Mouse (Mus musculus): ENCODE results near the gene Wdr31. TPM values are rescaled to one million over a fixed set of nuclear protein-coding genes. Genes with fewer than 3 reads are reported as not detected.

The Wdr31 gene
- polyA plus RNA-seq, 1 experiment from 2014 or later: 7.3 TPM

DNA sequence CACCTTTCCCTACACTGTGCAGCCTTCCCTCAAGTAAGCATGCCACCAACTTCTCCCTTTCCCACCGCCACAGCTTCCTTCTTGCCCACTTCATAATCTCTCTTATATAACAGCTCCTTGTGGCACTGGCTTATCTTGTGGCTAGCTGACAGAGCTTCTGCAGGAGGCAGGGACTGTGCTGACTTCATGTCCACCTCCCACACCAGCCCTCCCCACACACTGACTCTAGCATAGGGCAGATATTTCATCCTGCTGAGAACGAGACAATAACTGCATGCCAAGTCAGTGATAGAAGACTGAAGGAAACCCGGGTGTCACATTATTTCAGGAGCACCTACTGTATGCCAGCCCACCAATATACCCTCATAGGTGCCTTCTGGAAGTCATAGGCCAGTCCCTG is 44.8 kb upstream of the Wdr31 start:
- ATAC-seq: no peak

GRCm38 (mm10) chr4:62514995-62515394 is 44.3 kb upstream of the Wdr31 start:
- WGBS: 82% methylated on average over 7 of the region's 7 CpGs
- H3K4me2 ChIP-seq (ENCODE audit: low read depth, low read length): no peak overlapping the region; the same call in none of the 2 replicates
- peak overlapping the region; percentile 64 for H3K27ac ChIP-seq (ENCODE audit: low read length)

More for the DNA sequence above, 44.8 kb upstream of the Wdr31 start:
- Histone ChIP-seq H3K4me1 (ENCODE audit: control insufficient read depth, insufficient read depth, low read length) (peaks cover 32% of the 10 kb centered on the region), H3K4me3 (ENCODE audit: low read length) (peak overlapping the region; percentile 25; the same call in 1 of the 2 replicates), H3K9ac (ENCODE audit: low read depth, low read length) (peak overlapping the region; percentile 57; the same call in 1 of the 2 replicates), H3K27ac (ENCODE audit: low read length) (peak overlapping the region; percentile 64), H3K9me3 (ENCODE audit: control insufficient read depth, low read length) (no peaks in the 10 kb centered on the region), H3K4me2 (ENCODE audit: low read depth, low read length) (peak overlapping the region; percentile 74), H3K27me3 (replicated peaks; ENCODE audit: control insufficient read depth, insufficient read depth, low read length) (no peaks in the 10 kb centered on the region), H3K36me3 (ENCODE audit: control insufficient read depth, insufficient read depth, low read length) (peaks cover 25% of the 10 kb centered on the region)
- 67% methylated on average over 3 of the region's 3 CpGs for WGBS

DNA sequence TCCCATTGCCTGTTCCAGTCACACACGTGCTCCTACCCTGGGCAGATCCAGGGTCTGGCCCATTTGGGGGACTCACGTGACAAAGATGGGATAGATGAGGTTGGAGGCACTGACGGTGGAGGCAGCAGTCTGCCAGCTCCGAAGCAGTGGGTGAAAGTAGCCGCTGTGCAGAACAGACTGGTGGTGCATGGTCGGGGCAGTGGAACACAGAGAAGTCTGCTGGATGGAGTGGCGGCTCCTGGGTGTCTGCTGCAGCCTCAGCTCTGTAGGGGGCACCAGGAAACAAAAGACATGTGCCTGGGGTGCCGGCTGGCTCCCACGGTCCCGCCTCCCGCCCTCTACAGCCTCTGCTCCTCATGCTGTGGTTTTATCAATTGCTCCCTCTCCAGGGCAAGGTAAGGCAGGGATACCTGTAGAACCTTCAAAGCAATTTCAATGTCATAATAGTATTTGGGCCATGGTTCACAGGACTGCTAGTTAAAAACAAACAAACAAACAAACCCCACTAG is 43.4 kb upstream of the Wdr31 start:
- Histone ChIP-seq H3K9ac (ENCODE audit: low read depth, low read length) (no peak overlapping the region), H3K4me2 (ENCODE audit: low read depth, low read length) (no peak overlapping the region), H3K4me3 (ENCODE audit: low read length) (no peak overlapping the region), H3K9me3 (ENCODE audit: control insufficient read depth, low read length) (no peaks in the 10 kb centered on the region), H3K4me1 (ENCODE audit: control insufficient read depth, insufficient read depth, low read length) (peaks cover 32% of the 10 kb centered on the region), H3K36me3 (ENCODE audit: control insufficient read depth, insufficient read depth, low read length) (peaks cover 38% of the 10 kb centered on the region), H3K27ac (ENCODE audit: low read length) (no peak overlapping the region), H3K27me3 (replicated peaks; ENCODE audit: control insufficient read depth, insufficient read depth, low read length) (no peaks in the 10 kb centered on the region)
- 46% methylated on average over 11 of the region's 11 CpGs for WGBS
- no peak for ATAC-seq

More at GRCm38 (mm10) chr4:62514995-62515394, 44.3 kb upstream of the Wdr31 start:
- Histone ChIP-seq H3K27me3 (replicated peaks; ENCODE audit: control insufficient read depth, insufficient read depth, low read length) (no peaks in the 10 kb centered on the region), H3K4me3 (ENCODE audit: low read length) (no peak overlapping the region), H3K4me1 (ENCODE audit: control insufficient read depth, insufficient read depth, low read length) (peaks cover 32% of the 10 kb centered on the region), H3K36me3 (ENCODE audit: control insufficient read depth, insufficient read depth, low read length) (peaks cover 30% of the 10 kb centered on the region), H3K9me3 (ENCODE audit: control insufficient read depth, low read length) (no peaks in the 10 kb centered on the region), H3K9ac (ENCODE audit: low read depth, low read length) (peak overlapping the region; percentile 57; the same call in 1 of the 2 replicates)
- ATAC-seq: no peak

GRCm38 (mm10) chr4:62509946-62510345 is 39.2 kb upstream of the Wdr31 start:
- no peak for ATAC-seq
- WGBS: 92% methylated on average over 11 of the region's 11 CpGs
- H3K4me2 ChIP-seq (ENCODE audit: low read depth, low read length): no peak overlapping the region
- H3K27me3 ChIP-seq (replicated peaks; ENCODE audit: control insufficient read depth, insufficient read depth, low read length): no peaks in the 10 kb centered on the region
- H3K27ac ChIP-seq (ENCODE audit: low read length): no peak overlapping the region
- H3K4me1 ChIP-seq (ENCODE audit: control insufficient read depth, insufficient read depth, low read length): peaks cover 3% of the 10 kb centered on the region; the same call in 1 of the 2 replicates
- H3K4me3 ChIP-seq (ENCODE audit: low read length): no peak overlapping the region
- H3K36me3 ChIP-seq (ENCODE audit: control insufficient read depth, insufficient read depth, low read length): peaks cover 42% of the 10 kb centered on the region
- no peak overlapping the region for H3K9ac ChIP-seq (ENCODE audit: low read depth, low read length)
- H3K9me3 ChIP-seq (ENCODE audit: control insufficient read depth, low read length): no peaks in the 10 kb centered on the region

- Histone ChIP-seq H3K9me3 (ENCODE audit: control insufficient read depth, low read length) (no peaks in the 10 kb centered on the region), H3K4me2 (ENCODE audit: low read depth, low read length) (no peak overlapping the region), H3K9ac (ENCODE audit: low read depth, low read length) (no peak overlapping the region), H3K4me3 (ENCODE audit: low read length) (no peak overlapping the region), H3K27me3 (replicated peaks; ENCODE audit: control insufficient read depth, insufficient read depth, low read length) (no peaks in the 10 kb centered on the region), H3K27ac (ENCODE audit: low read length) (no peak overlapping the region), H3K4me1 (ENCODE audit: control insufficient read depth, insufficient read depth, low read length) (peaks cover 2% of the 10 kb centered on the region; the same call in 1 of the 2 replicates), H3K36me3 (ENCODE audit: control insufficient read depth, insufficient read depth, low read length) (peaks cover 42% of the 10 kb centered on the region)
- ATAC-seq: no peak
- WGBS: 93% methylated on average over 5 of the region's 5 CpGs
Measured at GRCm38 (mm10) chr4:62508839-62509238, 38.1 kb upstream of the Wdr31 start.

- H3K4me3 ChIP-seq (ENCODE audit: low read length): no peak overlapping the region
- H3K9ac ChIP-seq (ENCODE audit: low read depth, low read length): no peak overlapping the region
- WGBS: 63% methylated on average over 2 of the region's 2 CpGs
- ATAC-seq: peak; percentile 22; the same call in 1 of the 2 replicates
- no peak overlapping the region for H3K27ac ChIP-seq (ENCODE audit: low read length)
- H3K4me1 ChIP-seq (ENCODE audit: control insufficient read depth, insufficient read depth, low read length): peaks cover 2% of the 10 kb centered on the region; the same call in 1 of the 2 replicates
- H3K36me3 ChIP-seq (ENCODE audit: control insufficient read depth, insufficient read depth, low read length): peaks cover 28% of the 10 kb centered on the region
- H3K4me2 ChIP-seq (ENCODE audit: low read depth, low read length): no peak overlapping the region
- no peaks in the 10 kb centered on the region for H3K9me3 ChIP-seq (ENCODE audit: control insufficient read depth, low read length)
- no peaks in the 10 kb centered on the region for H3K27me3 ChIP-seq (replicated peaks; ENCODE audit: control insufficient read depth, insufficient read depth, low read length)
Measured at GRCm38 (mm10) chr4:62506798-62507197, 36.1 kb upstream of the Wdr31 start.

GRCm38 (mm10) chr4:62505991-62506390 is 35.3 kb upstream of the Wdr31 start:
- ATAC-seq: no peak
- no peak overlapping the region for H3K27ac ChIP-seq (ENCODE audit: low read length)
- no peak overlapping the region for H3K9ac ChIP-seq (ENCODE audit: low read depth, low read length)
- WGBS: 84% methylated on average over 3 of the region's 3 CpGs
- no peak overlapping the region for H3K4me2 ChIP-seq (ENCODE audit: low read depth, low read length)
- no peaks in the 10 kb centered on the region for H3K27me3 ChIP-seq (replicated peaks; ENCODE audit: control insufficient read depth, insufficient read depth, low read length)
- H3K4me1 ChIP-seq (ENCODE audit: control insufficient read depth, insufficient read depth, low read length): peaks cover 2% of the 10 kb centered on the region; the same call in 1 of the 2 replicates
- no peak overlapping the region for H3K4me3 ChIP-seq (ENCODE audit: low read length)
- peaks cover 22% of the 10 kb centered on the region for H3K36me3 ChIP-seq (ENCODE audit: control insufficient read depth, insufficient read depth, low read length)
- H3K9me3 ChIP-seq (ENCODE audit: control insufficient read depth, low read length): no peaks in the 10 kb centered on the region

DNA sequence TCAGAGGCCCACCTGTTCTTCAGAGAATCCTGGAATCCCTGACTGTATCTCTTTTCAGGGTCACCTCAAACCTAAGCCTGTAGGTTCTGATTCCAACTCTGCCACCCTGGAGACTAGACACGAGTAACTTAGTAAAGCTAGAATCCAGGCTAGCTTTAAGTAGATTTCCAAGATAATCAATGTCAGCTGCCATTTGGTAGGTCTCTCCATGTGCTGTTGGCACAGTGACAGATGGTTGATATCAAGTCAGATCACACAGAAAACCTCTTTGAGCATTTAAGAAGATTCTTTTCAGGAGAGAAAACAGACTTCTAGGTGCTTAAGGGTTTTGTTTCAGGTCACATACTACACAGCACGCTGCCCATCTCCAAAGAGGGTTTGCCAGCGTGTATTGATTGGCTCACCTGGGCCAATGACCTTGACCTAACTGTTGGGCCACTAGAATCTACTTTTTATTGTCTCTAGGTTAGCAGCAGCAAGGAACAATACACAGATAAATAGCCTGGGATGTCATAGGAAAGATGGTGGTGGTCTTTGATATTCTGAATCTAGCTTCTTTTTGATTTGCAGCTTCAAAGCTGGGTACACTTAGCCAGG is 32.8 kb upstream of the Wdr31 start, which contains the start of gene Hdhd3:
Gene Hdhd3, minus strand, starts transcription at position 94 of the 597 bp plus-strand sequence.
- ATAC-seq: no peak
- H3K4me2 ChIP-seq (ENCODE audit: low read depth, low read length): peak within 1 kb of the TSS; percentile 56
- no peaks in the 10 kb centered on the region for H3K9me3 ChIP-seq (ENCODE audit: control insufficient read depth, low read length)
- peaks cover 10% of the 10 kb centered on the region for H3K36me3 ChIP-seq (ENCODE audit: control insufficient read depth, insufficient read depth, low read length)
- H3K4me3 ChIP-seq (ENCODE audit: low read length): peak within 1 kb of the TSS; percentile 79
- H3K9ac ChIP-seq (ENCODE audit: low read depth, low read length): peak within 1 kb of the TSS; percentile 90
- H3K27ac ChIP-seq (ENCODE audit: low read length): peak within 1 kb of the TSS; percentile 92
- 63% methylated on average over 3 of the region's 3 CpGs for WGBS
- H3K4me1 ChIP-seq (ENCODE audit: control insufficient read depth, insufficient read depth, low read length): peaks cover 8% of the 10 kb centered on the region
- no peaks in the 10 kb centered on the region for H3K27me3 ChIP-seq (replicated peaks; ENCODE audit: control insufficient read depth, insufficient read depth, low read length)

GRCm38 (mm10) chr4:62502969-62503368 is 32.3 kb upstream of the Wdr31 start:
- peak; percentile 61 for ATAC-seq
- Histone ChIP-seq H3K4me1 (ENCODE audit: control insufficient read depth, insufficient read depth, low read length) (peaks cover 8% of the 10 kb centered on the region), H3K9ac (ENCODE audit: low read depth, low read length) (no peak overlapping the region), H3K9me3 (ENCODE audit: control insufficient read depth, low read length) (no peaks in the 10 kb centered on the region), H3K4me2 (ENCODE audit: low read depth, low read length) (peak overlapping the region; percentile 56), H3K36me3 (ENCODE audit: control insufficient read depth, insufficient read depth, low read length) (peaks cover 10% of the 10 kb centered on the region), H3K4me3 (ENCODE audit: low read length) (no peak overlapping the region), H3K27ac (ENCODE audit: low read length) (peak overlapping the region; percentile 92), H3K27me3 (replicated peaks; ENCODE audit: control insufficient read depth, insufficient read depth, low read length) (no peaks in the 10 kb centered on the region)
- WGBS: 50% methylated on average over 7 of the region's 7 CpGs

All from intestine, embryonic 16.5 days (tissue).